Mouse (Mus musculus): ENCODE measurements around the gene Smim14.

GRCm38 (mm10) chr5:65420822-65421221, 116.2 kb downstream of the Smim14 start:
- no peak for TF ChIP-seq CTCF (IDR thresholded peaks at IDR 0.05; ENCODE audit: borderline replicate concordance, insufficient read depth, low read depth, low read length)
- TF ChIP-seq POLR2A (IDR thresholded peaks at IDR 0.05; ENCODE audit: borderline replicate concordance, insufficient read depth, low read length): no peak

Data from cerebellum, adult 2 months (tissue).